Mouse (Mus musculus): ENCODE measurements around the gene Phc2.
A peak's percentile ranks its signal among the peaks of the same experiment; 100 is the strongest.

The Phc2 gene

DNA sequence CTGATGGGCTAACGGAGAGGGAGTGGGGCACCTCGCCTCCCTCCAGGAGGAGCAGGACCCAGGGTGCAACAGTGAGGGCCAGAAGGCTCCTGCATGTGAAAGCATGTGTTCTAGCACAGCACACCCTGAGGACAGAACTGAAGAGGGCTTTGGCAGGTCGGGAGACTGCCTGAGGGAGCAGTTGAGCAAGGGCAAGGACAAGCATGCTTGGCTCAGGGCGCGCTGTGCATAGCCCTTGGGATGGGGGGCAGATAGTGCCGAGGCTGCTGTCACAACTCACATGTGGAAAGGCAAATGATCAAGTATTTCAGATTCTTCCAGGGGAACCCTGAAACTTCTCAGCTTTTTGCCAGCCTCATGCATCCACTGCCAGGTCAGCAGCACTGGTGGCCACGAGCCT is 93.8 kb downstream of the Phc2 start:
- DNase-seq = no peak

DNA sequence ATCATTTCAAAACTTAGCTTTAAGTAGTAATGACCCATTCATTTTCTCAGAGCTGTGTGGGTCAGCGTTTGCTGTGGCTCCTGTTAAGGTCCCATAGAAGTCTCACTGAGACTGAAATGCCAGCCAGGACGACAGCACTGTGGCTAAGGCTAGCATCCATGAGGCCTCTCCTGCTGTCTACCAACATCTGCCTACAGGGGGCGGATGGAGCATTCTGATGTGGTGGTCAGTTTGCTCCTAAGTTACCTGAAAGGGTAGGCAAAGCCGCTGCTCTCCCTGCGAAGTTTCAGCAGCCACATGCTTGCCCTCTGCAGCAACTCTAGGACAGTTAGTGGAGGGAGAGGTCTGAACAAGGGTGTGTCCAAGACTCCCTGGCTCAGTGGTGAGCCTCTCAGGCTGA is 96.5 kb downstream of the Phc2 start:
- no peak for DNase-seq

DNA sequence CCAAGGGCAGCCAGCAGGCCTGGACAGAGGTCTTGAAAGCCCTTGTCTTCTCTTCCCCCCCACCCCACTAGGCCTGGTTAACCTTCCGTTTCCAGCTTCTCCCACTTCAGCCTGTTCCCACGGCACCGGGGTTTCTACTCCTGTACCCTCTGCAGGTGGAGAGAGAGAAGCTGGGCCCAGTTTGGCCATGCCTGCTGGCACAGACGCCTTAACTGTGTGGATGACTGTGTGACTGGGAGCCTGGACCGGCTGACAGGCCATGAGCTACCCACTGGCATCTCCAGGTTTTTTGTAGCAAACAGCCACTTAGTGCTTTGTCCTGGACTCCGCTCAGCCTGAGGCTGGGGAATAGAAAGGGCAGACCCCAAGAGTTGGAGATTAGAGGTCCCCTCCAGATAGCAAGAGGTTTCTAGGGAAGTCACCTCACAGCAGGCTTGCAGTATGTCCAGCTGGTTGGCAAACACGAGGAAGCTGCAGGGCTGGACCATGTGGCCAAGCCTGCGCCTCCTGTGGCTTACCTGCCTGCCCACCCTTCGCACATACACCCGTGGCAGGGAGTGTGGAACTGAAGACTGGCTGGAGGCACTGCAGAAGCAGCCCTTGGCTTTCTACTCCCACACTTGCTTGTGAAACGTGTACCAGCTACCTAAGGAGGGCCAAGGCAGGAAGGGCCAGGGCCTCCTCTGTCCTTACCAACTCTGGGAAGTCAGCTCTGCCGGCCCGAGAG is 97.7 kb downstream of the Phc2 start:
- no peak for DNase-seq

DNA sequence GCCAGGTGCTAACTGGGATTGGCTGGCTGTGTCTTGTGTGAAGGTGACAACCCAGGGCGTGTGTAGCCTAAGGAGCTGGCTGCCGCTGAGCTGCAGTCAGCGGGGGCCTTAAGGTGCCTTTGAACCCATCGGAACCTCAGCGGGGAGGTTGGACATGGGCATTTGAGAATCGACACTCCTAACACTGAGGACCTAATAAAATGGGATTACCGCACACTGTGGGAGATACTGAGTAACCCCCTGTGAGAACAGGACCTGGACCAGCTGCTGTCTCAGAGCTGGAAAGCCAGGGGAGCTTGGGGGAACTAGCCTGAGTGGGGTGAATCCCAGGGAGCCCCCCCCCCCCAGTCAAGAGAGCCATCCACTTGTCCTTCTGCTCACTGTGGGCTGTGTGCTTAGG is 99.1 kb downstream of the Phc2 start:
- no peak for DNase-seq

DNA sequence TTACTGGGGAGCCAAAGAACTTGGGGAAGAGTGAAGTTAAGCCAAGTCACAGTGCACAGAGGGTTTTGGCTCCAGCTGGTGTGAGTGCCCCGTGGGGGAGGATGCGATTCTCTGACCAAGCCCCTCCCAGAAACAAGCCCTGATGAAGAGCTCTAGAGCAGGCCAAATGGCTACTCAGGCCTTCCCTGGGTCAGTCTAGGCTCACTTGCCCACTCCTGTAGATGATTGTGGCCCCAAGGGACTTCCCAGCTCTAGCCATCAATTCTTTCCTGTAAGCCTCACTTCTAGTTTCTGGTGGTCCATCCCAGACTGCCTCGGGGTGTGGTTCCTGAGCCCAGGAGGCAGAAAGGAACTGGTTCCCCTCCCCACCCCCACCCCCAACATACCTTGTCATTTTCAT is 100.6 kb downstream of the Phc2 start, which contains the start of gene A3galt2:
A3galt2 (plus strand) TSS at position 301 of the 400 bp plus-strand sequence.
- no peak for DNase-seq

DNA sequence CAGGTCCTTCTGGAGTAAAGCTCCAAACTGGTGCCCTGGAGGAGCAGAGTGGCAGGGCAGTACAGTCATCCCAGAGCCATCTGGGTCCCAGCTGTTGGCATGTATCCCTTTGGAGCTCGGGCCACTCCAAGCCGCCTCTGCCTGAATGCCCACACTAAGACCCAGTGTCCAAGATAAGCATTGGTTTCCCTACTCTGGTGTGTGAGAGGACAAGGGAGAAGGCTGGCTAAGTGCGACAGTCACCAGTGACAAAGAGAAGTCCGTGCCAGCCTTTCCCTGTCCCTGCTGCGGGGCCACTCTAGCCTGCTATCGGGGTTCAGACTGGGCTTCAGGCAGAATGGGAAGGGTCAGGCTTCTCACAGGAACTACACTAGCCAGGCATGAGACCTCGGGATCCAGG is 101.4 kb downstream of the Phc2 start:
- no peak for DNase-seq

DNA sequence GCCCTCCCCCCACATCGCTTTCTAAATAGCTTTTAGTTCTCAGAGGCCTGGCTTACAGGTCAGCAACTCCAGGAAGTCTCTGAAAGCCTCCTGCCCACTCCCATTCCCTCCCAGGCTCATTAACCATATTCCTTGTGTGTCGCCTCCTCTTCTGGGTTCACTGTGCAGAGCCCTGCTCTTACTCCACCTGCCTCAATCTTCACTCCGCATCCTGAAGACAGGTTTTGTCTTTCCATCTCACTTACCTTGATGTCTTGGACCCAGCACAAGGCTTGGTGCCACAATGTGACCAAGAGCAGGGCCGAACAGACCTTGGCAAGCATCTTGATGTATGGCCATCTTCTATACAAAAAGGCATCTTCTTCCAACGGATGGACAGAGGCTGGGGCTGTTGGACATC is 104.7 kb downstream of the Phc2 start:
- DNase-seq = no peak

DNA sequence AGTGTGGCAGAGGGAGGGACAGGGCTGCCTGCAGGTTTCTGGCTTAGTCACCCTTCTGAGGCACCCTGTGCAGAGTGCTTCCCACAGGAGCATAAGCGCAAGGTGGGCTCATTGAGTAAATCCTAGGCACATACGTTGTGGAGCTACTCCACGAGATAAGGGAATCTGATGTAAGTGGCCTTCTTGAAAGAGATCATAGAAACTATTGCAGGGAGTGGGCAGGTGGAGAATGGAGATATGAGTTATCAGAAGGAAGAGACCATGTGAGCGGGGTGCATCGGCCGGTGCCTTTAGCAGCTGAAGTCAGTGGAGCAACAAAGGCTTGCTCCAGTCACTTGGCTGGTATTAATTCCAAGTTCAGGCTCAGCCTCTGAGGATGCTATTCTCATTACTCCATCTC is 105.5 kb downstream of the Phc2 start:
- DNase-seq = no peak

DNA sequence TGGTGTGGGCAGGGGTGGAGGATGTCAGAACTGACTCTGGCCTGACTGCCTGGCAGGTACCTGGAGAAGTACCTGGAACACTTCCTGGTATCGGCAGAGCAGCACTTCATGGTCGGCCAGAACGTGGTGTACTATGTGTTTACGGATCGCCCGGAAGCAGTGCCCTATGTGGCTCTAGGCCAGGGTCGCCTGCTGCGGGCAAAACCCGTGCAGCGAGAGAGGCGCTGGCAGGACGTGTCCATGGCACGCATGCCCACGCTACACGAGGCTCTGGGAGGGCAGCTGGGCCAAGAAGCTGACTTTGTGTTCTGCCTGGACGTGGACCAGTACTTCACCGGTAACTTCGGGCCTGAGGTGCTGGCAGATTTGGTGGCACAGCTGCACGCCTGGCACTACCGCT is 112.4 kb downstream of the Phc2 start:
- DNase-seq = no peak

DNA sequence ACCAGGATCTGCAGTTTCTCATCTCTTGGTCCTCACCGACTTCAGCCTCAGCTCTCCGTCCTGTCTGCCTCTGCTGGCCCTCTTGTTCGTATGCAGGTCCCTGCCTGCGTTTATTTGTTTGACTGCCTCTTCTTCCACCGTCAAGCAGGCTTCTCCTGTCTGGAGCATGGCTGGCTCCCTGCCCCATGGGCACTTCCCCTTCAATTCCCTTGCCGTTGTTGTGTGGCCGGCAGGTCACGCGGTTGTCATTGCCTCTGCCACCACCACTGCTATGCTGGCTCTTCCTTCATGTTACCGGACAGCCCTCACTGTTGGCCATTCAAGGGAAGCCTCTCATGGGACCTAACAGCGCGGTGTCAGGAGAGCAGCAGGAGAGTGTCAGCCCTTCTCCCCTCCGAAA is 113.6 kb downstream of the Phc2 start:
- no peak for DNase-seq

DNA sequence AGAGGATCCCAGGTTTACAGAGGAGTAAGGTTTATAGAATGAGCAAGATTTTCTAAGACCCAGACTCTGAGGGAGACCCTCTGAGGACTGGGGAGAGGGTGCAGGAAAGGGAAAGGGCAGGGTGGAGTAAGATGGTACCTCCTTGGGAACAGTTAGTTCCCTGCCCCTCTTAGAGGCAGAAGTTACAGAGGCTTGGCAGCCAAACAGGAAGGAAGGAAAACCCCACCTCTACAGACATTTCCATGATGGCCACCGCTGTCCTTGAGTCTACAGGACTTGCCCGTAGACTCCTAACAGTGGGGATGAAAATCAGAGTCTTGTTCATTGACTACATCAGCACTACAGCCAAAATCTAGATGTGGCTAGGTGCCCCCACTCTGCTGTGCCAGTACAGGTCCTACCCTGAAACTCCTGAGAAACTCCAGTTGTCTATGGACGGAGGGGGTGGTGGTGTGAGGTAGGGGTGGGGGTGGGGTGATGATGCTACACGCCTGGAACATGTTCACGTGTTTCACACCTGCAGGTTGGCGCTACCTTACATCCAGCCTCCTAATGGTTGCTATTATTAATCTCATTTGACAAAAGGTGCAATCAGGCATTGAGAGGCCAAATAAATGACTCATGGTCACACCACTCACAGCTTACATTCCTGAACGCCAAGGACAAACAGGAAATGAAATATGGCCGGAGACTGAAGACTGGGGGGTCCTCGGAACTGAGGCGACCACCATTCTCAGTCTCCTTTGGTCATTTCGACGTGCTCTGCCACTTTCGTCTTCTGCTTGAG is 115.3 kb downstream of the Phc2 start:
- no peak for DNase-seq

DNA sequence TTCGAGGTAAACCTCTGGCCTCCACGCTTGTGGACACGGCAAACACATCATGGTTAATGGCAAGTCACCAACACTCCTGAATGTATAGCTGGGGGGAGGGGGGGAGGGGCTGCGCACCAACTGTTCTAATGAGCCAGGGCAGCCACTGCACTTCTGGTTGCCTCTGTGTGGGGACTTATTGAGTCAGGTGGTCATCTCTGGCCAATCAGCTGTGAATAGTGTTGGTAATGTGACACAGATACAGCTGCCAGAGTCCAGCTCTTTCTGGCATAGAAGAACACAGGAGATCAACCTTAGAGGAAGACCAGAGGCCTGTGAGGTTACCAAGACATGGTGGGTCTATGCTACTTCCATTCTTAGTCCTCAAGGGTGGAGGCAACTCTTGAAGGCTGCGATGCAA is 116.2 kb downstream of the Phc2 start:
- DNase-seq = no peak

DNA sequence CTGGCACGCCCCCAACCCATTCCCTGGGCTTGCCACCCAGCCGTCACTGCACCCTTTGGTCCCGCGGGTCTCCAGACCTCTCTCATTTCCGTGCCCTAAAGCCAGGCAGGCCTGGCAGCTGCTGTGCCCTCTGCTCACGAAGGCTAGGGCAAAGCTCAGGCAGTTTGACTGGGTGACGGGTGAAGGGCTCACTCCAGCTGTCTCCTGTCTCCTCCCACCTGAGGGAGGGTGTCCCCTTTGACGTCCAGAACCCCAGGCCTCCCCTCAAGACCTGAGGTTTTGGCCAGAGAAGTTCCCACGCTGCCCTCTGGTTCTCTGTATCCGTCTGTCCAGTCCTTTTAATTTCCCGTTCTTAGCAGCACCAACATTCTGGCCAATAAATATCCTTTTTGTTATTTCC is 119.3 kb downstream of the Phc2 start:
- DNase-seq = no peak

DNA sequence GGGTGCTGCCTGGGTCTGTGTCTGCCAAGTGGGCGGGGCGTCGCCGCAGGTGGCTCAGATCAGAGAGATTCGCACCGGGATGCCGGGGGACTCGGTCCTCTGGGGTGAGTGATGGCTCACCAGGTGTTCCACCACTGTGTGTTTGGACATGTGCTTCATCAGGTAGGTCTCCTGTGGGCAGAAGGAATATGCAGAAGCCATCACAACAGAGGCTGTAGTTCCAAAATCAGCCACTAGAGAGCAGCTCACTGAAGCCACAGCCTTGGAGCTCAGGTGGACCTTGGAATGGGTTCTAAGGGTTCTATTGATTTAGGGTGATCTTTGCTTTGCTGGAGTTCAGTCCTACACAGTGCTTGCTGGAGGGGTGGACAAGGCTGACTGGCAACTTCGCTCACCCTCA is 120.0 kb downstream of the Phc2 start:
- no peak for DNase-seq

DNA sequence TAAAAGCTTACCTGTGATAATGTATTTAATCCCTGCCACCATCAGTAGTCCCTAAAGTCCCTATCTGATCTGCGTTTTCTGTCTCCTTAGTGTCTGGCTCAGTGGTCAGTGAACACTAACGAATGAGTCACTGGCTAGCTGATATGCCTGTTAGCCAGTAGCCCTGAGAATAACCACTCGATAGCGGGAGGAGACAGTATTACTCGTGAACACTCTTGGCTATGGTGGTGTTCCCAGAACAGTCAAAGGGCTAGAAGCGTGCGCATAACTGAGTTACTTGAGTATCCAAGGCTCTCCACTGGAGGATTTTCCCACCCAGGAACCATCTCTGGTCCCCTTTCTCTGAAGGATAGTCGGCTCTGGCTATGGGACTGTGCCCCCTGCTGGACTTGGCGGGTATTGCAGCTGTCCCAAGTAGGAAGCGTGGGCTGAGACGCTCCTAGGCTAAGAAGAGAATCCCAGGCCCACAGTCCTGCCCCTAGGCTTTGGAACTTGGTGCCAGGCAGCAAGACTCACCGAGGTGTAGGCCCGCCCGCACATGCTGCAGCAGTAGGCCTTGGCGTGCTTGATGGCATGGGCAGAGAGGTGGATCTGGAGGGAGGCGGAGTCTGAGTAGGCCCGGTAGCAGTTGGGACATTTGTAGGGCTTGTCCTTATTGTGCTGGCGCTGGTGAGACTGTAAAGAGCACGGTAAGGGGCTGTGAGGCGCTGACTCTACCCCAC is 122.2 kb downstream of the Phc2 start:
- peak; percentile 35 for DNase-seq

DNA sequence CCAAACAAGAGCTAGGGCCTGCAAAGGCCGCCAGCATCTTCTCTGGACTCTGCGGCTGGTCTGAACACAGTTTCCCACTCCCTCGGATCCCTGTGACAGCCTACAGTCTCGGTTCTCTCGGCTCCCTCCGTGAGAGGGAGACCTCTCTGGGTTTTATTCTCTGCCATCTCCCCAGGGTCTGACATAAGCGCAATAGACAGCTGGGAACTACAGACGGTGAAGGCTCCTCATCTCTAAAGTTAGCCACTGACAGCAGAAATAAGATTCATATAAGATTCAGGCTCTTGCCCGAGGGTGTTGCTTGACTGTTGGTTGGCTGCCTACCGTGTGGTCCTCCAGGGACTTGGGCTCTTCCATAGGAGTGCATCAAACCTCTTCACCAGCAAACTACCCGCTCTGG is 123.1 kb downstream of the Phc2 start:
- DNase-seq = no peak

DNA sequence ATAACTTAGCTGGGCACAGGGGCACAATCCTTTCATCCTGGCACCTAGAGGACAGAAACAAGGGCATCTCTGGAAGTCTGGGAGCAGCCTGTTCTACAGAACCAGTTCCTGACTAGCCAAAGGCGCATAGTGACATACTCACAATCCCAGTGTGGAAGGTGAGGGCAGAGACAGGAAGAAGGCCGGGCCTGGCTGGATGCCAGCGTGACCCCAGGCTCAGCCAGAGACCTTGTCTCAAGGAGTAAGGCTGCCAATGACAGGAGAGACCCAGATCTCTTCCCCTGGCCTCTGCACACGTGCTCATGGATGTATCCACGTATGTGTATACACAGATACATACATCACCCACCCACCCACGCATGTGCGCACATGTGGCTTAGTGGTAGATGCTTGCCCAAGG is 127.5 kb downstream of the Phc2 start:
- no peak for DNase-seq

DNA sequence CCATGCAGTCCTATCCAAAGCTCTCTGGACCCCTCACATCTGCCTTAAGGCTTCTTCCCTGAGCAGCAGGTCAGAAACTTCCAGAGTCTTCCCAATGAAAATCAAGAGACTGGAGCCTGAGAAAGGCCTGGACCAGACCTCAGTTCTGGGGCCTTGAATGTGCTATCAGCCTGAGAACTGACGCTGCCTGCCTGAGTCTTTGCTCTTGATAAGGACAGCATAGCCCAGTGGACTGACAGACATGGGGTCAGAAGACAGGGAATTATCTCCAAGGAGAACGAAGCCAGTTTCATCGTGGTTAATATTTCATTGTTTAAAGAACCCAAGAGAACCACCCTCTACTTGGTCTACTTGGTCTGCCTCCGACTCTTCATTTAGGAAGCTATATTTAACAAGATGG is 128.1 kb downstream of the Phc2 start:
- no peak for DNase-seq

DNA sequence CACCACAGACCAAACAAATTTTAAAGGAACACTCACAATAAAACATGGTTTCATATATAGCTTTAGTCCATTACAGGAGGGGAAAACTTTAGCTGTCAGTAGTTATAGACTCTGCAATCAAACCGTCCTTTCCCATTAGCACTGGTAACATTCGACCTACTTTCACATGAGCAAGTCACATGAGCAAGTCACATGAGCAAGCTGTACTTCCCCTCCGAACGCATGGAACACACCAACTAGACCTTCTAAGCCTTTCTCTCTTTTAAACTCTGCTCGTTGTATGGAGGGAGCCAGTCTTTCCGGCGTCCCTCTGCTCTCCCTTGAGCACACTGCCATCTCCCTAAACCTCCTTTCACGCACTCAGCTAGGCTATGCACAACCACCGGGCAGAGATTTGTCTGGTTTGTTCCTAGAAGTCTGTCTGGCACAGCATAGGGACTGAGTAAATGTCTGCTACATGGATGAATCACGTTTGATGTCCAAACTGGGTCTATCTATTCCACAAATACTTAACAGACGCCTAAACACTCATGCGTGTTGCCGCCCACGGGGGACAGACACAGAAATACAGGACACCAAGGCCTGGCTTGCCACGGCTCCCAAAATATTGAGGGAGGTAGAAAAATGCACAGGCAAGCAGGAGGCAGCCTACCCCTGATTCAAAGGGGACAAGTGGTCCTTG is 130.6 kb downstream of the Phc2 start:
- DNase-seq = no peak

DNA sequence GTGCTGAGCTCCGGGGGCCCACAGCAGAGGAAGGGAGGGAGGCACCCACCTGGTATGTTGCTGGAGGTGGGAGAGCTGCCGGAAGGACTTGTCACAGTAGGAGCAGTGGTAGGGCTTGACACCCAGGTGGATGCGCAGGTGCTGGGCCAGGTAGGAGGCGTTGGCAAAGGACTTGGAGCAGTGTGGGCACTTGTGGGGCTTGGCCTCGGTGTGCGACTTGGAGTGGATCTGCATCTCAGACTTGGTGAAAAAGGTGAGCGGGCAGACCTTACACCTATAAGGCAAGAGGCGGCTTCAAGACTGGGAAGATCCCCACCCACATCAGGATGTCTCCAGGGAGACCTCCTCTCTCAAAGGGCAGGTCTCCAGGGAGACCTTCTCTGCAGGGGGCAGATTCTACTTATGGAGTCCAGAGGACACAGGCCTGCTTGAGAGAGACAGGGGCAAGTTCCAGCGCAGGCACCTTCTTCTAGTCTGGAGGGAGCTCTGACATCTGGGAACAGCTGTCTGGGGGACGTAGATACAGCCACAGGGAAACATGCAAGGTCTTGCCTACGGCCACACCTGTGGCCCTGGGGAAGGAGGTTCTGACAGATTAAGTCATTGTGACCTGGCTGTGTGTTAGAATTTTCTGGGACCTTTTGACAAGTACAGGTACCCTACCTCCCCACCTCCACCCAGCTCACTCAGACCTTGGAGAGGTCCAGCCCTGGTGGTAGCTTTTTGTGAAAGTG is 131.6 kb downstream of the Phc2 start:
- no peak for DNase-seq

DNA sequence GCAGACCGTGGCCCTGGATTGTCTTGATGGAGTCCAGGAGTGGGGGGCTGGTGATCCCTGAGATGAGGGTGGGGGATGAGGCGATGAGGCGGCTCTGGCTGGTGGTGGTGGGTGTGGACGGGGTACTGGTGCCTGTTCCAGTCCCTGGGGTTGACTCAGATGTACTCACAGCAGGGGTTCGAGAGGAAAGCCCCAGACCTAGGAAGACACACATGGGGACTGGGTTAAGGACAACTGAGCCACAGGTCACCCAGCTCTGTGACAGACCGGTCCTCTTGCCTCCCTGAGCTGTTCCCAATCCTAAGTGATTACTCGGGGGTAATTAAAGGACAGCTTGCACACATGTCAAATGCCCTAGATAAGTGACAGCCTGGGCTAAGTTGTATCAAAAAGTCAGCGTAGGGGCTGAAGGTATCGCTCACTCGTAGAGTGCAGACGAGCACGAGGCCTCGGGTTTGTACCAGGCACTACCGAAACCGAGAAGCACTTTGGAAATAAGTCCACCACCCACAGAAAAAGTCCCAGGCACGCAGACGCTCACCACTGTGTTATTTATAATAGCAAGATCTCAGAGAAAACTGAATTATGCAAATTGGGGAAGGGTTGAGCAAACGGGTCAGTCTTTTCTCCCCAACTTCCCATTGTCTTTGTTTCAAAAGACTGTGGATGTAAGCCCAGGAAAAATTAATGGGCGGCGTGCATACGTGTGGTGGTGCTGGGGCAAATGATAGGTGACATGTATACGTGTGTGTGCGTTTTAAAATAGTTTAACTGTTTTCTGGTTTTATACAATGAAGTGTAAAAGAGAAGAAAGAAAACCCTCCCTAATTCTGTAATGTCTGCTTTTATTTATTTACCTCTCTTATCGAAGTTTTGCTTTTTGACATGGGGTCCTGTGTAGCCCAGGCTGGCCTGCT is 132.8 kb downstream of the Phc2 start:
- DNase-seq = no peak

DNA sequence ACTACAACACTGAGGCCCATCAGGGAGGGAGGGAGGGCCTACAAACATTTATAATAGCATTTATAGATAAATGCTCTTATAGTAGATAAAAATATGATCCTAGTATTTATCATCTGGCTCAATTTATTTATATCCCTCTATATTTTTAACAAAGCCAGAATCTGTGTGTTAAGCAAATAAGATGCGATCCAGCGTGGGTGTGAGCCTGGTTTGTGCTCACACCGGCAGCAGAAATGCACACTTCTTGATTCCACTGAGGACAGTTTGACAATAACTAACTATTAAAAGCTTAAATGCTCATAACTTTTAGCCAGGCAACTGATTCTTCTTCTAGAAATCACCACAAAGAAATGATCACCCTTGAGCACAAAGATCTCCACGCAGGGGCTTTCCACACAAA is 133.6 kb downstream of the Phc2 start:
- DNase-seq = no peak

Measured in layer of hippocampus, adult 9-11 months (tissue).